Mouse (Mus musculus): Measurements from ENCODE around the gene Ncstn.

GRCm38 (mm10) chr1:172048241-172048734, 34.3 kb downstream of the Ncstn start:
- TF ChIP-seq EP300 (IDR thresholded peaks at IDR 0.05; ENCODE audit: low read depth) (no peak), CTCF (IDR thresholded peaks at IDR 0.05; ENCODE audit: low read depth) (no peak)

Measured in liver, embryonic 14.5 days (tissue).